Mouse (Mus musculus) forebrain, postnatal 0 days (tissue): ENCODE measurements at regions not wholly inside any gene's neighbourhood (a gene's known extent, or its start where the extent isn't known, plus 50 kb on each side); places are given as distances from the start of the nearest gene placed in this dataset.

Experiments
- ATAC-seq: fragments of 200-750 bp; cut with Nextera tagmentation; 2 replicates; pipeline ENCODE4 v1.8.0; 2017; ENCODE audit warnings: mild to moderate bottlenecking, moderate library complexity
- DNase-seq: peaks from one replicate; pipeline ENCODE4 v3.0.0-alpha.2; 2015
- H3K27ac ChIP-seq: fragments of 300-500 bp; sonication (generic); 2 replicates; pipeline ENCODE4 v1.5.1; 2014; ENCODE audit warnings: low read depth, mild to moderate bottlenecking, antibody characterized with exemption, low read length, moderate library complexity, mixed read lengths
- H3K27me3 ChIP-seq: fragments of 300-500 bp; sonication (generic); 2 replicates; pipeline ENCODE4 v1.6.1; 2014; ENCODE audit warnings: mild to moderate bottlenecking, low read length, mixed read lengths; ENCODE audit not compliant: insufficient read depth
- H3K36me3 ChIP-seq: fragments of 300-500 bp; sonication (generic); 2 replicates; pipeline ENCODE4 v1.6.1; 2014; ENCODE audit warnings: mild to moderate bottlenecking, moderate library complexity; ENCODE audit not compliant: insufficient read depth
- H3K4me1 ChIP-seq: fragments of 300-500 bp; sonication (generic); 2 replicates; pipeline ENCODE4 v1.6.1; 2014; ENCODE audit warnings: antibody characterized with exemption; ENCODE audit not compliant: insufficient read depth
- H3K4me2 ChIP-seq: fragments of 300-500 bp; sonication (generic); 2 replicates; pipeline ENCODE4 v1.6.1; 2014; ENCODE audit warnings: low read depth, mild to moderate bottlenecking, moderate library complexity
- H3K4me3 ChIP-seq: fragments of 300-500 bp; sonication (generic); 2 replicates; pipeline ENCODE4 v1.5.1; 2014; ENCODE audit warnings: low read depth, low read length, mixed read lengths
- H3K9ac ChIP-seq: fragments of 300-500 bp; sonication (generic); 2 replicates; pipeline ENCODE4 v1.6.1; 2014; ENCODE audit warnings: mild to moderate bottlenecking
- H3K9me3 ChIP-seq: fragments of 300-500 bp; sonication (generic); 2 replicates; pipeline ENCODE4 v1.6.1; 2016; ENCODE audit warnings: low read length
- CTCF ChIP-seq: sonication (generic); IDR thresholded peaks from 2 replicates; pipeline ENCODE4 v1.5.1; 2016; ENCODE audit warnings: antibody characterized with exemption, control low read depth, low read depth
- WGBS: fragments of 180-500 bp; shearing (Covaris S2); extraction: QIAGEN DNeasy Blood & Tissue Kit; methylation state at CpG from one replicate; pipeline ENCODE4 v1.1.7; 2014; 5-methylcytosine and 5-hydroxymethylcytosine counted together

DNA sequence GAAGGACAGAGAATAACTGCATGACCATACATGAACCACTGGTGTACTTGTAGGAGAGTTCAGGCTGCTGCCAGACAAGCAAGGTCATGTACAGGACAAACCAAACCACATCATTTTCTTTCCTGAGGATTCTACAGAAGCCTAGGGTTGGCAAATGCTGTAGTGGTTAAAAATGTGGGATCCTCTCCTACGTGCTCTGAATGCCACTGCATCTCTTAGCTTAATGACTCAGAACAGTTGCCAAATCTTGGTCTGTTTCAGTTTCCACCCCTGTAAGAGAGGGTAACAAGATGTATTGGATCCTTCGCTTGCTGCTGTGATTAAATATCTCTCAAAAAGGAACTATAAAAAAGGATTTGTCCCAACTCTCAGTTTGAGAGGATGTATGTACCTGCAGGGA lies 938.1 kb downstream of the 4930444P10Rik start:
- Histone ChIP-seq H3K4me2 (no peak overlapping the region), H3K27ac (no peak overlapping the region), H3K9ac (no peak overlapping the region), H3K36me3 (no peaks in the 10 kb centered on the region), H3K9me3 (no peaks in the 10 kb centered on the region), H3K4me3 (no peak overlapping the region), H3K27me3 (no peaks in the 10 kb centered on the region), H3K4me1 (no peaks in the 10 kb centered on the region)
- no peak for TF ChIP-seq CTCF
- WGBS, result 73% methylated on average over 2 of the region's 2 CpGs
- DNase-seq (no peak), ATAC-seq (no peak)

DNA sequence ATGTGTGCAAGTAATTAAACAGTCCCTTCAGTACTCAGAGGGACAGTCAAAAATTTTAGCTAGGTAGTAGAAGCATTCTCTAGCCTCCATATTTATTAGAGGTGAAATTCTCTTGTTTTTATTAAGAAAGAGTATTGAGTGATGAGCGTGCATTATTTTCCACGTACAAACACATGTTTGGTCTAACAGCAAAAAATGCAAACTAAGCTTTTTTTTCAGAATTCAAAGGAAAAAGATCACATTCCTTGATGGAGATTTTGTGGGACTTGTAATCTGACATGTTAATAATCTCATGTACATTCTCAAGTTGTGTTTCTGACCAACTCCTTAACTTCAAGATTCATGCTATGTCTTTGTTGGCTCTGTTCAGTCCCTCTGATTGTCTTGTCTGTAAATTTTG lies 939.2 kb downstream of the 4930444P10Rik start:
- ATAC-seq, result no peak
- 94% methylated on average over 2 of the region's 2 CpGs for WGBS
- no peak overlapping the region for H3K9ac ChIP-seq

DNA sequence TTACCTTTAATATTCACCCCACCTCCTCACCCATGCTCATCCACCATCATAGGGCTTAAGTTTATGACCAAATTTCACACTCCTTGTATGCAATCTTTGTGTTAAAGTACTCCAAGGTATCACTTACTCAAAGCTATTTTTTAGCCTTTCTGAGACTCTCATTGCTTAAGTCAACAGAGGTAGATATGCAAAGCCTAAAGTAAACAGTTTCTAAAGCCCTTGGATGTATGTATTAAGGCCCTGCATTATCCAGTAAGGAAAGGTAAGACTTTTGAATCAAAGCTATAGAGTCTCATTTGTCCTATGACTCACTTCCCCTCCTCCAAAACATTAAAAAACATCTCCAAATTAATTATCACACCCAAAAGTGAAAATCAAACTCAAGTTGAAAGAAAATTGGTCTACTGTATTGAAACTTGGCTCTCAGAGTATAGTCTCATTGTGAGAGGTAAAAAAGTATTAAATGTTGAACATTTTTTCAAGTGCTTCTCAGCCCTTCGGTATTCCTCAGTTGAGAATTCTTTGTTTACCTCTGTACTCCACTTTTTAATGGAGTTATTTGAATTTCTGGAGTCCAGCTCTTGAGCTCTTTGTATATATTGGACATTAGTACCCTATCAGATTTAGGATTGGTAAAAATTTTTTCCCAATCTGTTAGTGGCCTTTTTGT lies 949.1 kb downstream of the 4930444P10Rik start:
- 78% methylated on average over 1 of the region's 1 CpGs for WGBS
- Histone ChIP-seq H3K9ac (no peak overlapping the region), H3K4me2 (no peak overlapping the region), H3K4me3 (no peak overlapping the region), H3K9me3 (no peaks in the 10 kb centered on the region), H3K36me3 (no peaks in the 10 kb centered on the region), H3K27ac (no peak overlapping the region), H3K4me1 (no peaks in the 10 kb centered on the region), H3K27me3 (no peaks in the 10 kb centered on the region)
- ATAC-seq (no peak), DNase-seq (no peak)
- no peak for TF ChIP-seq CTCF

More for the DNA sequence above, 939.2 kb downstream of the 4930444P10Rik start:
- no peak overlapping the region for H3K4me2 ChIP-seq
- no peak for TF ChIP-seq CTCF
- H3K36me3 ChIP-seq, result no peaks in the 10 kb centered on the region
- no peak for DNase-seq
- no peak overlapping the region for H3K4me3 ChIP-seq
- no peak overlapping the region for H3K27ac ChIP-seq
- no peaks in the 10 kb centered on the region for H3K27me3 ChIP-seq
- H3K4me1 ChIP-seq, result no peaks in the 10 kb centered on the region
- no peaks in the 10 kb centered on the region for H3K9me3 ChIP-seq

DNA sequence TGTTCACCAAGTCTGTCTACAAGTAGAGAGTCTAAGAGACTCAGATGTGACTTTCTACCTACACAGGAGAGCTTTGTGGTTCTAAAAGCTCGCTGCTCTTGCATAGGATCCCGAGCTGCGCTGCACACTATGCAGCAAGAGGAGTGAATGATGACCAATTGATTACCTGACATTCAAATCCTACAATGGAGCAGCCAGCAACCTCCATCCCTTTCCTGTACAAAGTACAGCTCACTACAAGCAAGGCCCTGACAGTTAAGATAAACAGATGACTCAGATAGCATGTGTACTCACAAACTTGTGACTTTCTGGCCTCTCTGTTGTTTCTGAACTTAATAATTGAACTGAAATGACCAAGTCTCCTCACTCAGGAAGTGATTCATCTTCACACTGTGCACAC lies 974.7 kb downstream of the 4930444P10Rik start:
- ATAC-seq (no peak), DNase-seq (no peak)
- no peaks in the 10 kb centered on the region for H3K36me3 ChIP-seq
- H3K9ac ChIP-seq, result no peak overlapping the region
- no peak overlapping the region for H3K4me2 ChIP-seq
- no peak overlapping the region for H3K27ac ChIP-seq
- no peaks in the 10 kb centered on the region for H3K27me3 ChIP-seq
- no peak overlapping the region for H3K4me3 ChIP-seq
- TF ChIP-seq CTCF, result no peak
- H3K4me1 ChIP-seq, result no peaks in the 10 kb centered on the region
- WGBS, result 82% methylated on average over 3 of the region's 3 CpGs
- no peaks in the 10 kb centered on the region for H3K9me3 ChIP-seq

DNA sequence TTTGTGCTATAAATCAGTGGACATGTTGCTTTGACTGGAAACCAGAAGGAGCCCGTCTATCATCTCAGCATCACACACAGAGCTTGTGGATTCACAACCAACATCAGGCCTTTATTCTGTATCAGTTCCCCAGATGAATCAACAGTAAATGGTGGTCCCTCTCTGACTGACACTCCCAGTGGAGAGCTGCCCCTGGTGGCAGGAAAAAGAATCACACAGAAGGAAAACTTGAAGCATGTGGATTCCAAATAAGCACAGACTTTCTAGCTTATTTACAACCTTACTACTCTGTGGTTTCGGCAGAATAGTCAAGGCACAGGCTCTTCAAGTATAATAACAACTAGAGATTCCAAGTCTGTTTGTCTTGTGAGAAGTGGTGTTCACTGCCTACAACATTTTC lies 981.7 kb downstream of the 4930444P10Rik start:
- DNase-seq, result no peak
- no peak overlapping the region for H3K4me2 ChIP-seq
- no peak overlapping the region for H3K4me3 ChIP-seq
- WGBS, result 82% methylated on average over 2 of the region's 2 CpGs
- no peak for ATAC-seq
- no peaks in the 10 kb centered on the region for H3K27me3 ChIP-seq
- no peaks in the 10 kb centered on the region for H3K4me1 ChIP-seq
- no peaks in the 10 kb centered on the region for H3K9me3 ChIP-seq
- no peak; the same call in 1 of the 2 replicates for TF ChIP-seq CTCF
- no peaks in the 10 kb centered on the region for H3K36me3 ChIP-seq
- H3K27ac ChIP-seq, result no peak overlapping the region
- H3K9ac ChIP-seq, result no peak overlapping the region

DNA sequence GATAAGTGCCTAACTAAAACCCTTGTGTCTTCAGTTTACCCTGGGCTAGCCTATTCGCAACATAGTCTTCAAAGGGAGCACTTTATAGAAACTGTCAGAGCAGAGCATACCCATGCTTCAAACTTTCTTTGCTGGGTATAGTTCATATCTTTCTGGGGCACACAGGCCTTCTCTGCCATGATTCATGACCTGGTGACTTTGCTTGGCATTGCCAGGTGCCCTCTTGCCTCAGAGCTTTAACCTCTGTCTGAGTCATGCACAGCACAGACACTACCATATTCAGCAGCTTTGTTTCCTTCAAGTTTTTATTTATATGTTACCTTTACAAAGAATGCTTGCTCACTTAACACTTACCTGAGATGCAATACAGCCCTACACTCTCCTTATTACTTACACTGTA lies 1022.8 kb downstream of the 4930444P10Rik start:
- WGBS, result 100% methylated on average over 1 of the region's 1 CpGs
- H3K4me3 ChIP-seq, result no peak overlapping the region
- no peaks in the 10 kb centered on the region for H3K27me3 ChIP-seq
- no peak overlapping the region for H3K27ac ChIP-seq
- no peak overlapping the region for H3K4me2 ChIP-seq
- H3K9me3 ChIP-seq, result no peaks in the 10 kb centered on the region
- H3K36me3 ChIP-seq, result no peaks in the 10 kb centered on the region
- DNase-seq, result no peak
- TF ChIP-seq CTCF, result no peak
- H3K4me1 ChIP-seq, result no peaks in the 10 kb centered on the region
- ATAC-seq, result no peak
- H3K9ac ChIP-seq, result no peak overlapping the region

DNA sequence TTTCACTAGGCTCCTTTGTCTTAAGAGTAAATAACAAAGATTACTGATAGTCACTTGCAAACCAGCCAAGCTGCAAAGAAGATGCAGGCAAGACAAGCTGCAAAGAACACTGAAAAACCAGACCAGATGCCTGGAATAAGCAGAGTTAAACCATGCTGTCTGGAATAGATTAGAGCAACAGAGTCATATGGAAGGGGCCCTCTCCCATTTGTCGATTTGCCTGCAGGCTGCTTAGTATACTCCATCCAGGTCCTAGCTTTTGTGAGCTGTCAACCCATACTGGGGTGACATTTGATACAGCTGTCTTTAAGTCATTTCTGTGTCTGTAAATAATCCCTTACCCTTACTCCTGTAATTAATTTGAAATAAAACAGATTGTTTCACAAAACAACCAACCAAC lies 1059.1 kb downstream of the 4930444P10Rik start:
- TF ChIP-seq CTCF, result no peak
- no peaks in the 10 kb centered on the region for H3K4me1 ChIP-seq
- H3K27ac ChIP-seq, result no peak overlapping the region
- no peak overlapping the region for H3K4me3 ChIP-seq
- no peaks in the 10 kb centered on the region for H3K9me3 ChIP-seq
- H3K9ac ChIP-seq, result no peak overlapping the region
- H3K27me3 ChIP-seq, result no peaks in the 10 kb centered on the region
- H3K36me3 ChIP-seq, result no peaks in the 10 kb centered on the region
- no peak for DNase-seq
- WGBS, result 42% methylated on average over 1 of the region's 1 CpGs
- no peak; the same call in 1 of the 2 replicates for ATAC-seq
- no peak overlapping the region for H3K4me2 ChIP-seq
